Mouse (Mus musculus): ENCODE data around the gene Trp53bp2. TPM values are rescaled to one million over a fixed set of nuclear protein-coding genes. Genes with fewer than 3 reads are reported as not detected.

Gene Trp53bp2
- polyA plus RNA-seq, 1 experiment from 2014 or later, result 28.0 TPM

DNA sequence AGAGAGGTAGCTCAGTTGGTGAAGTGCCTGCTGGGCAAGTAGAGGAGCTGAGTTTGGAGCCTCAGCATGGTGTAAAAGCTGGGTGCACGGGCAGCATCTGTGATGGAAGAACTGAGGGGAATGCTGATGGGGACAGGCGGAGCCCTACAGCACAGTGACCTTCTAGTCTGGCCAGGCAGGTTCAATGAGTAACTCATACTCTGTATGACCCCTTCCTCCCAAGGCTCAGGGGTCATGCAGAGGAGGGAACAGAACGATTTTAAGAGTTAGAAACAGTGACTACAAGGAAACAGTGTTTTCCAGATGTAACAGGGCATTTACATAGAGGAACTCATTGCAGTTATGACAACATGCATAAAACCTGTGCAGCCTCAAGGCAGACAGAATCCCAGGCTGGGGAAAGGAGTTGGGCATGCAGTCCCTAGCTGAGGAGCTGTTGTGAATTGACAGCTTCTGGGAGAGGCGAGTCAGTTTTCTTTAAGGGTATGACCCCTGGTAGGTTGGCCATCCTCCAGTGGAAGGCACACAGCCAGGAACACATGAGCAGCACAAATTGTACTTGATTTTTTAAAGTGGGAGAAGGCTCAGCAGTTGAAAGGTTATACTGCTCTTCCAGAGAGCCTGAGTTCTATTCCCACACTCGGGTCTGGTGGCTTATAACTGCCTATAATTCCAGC lies 30.7 kb downstream of the Trp53bp2 start:
- H3K9ac ChIP-seq (ENCODE audit: low read depth, low read length), result no peak overlapping the region
- WGBS, result 71% methylated on average over 5 of the region's 5 CpGs
- ATAC-seq (ENCODE audit: low FRiP score) (no peak), DNase-seq (ENCODE audit: low spot score) (no peak)
- no peaks in the 10 kb centered on the region for H3K4me1 ChIP-seq (replicated peaks; ENCODE audit: control insufficient read depth, insufficient read depth, low read length)
- no peak overlapping the region for H3K27ac ChIP-seq (ENCODE audit: low read depth, low read length)
- peaks cover 4% of the 10 kb centered on the region; the same call in 1 of the 2 replicates for H3K36me3 ChIP-seq (ENCODE audit: control insufficient read depth, insufficient read depth, low read length)
- H3K27me3 ChIP-seq (ENCODE audit: control insufficient read depth, insufficient read depth, low read length), result no peaks in the 10 kb centered on the region
- H3K4me3 ChIP-seq (ENCODE audit: low read depth, low read length), result no peak overlapping the region
- H3K9me3 ChIP-seq (ENCODE audit: control insufficient read depth, low read length), result no peaks in the 10 kb centered on the region
- no peak overlapping the region for H3K4me2 ChIP-seq (replicated peaks; ENCODE audit: low read depth, low read length)

DNA sequence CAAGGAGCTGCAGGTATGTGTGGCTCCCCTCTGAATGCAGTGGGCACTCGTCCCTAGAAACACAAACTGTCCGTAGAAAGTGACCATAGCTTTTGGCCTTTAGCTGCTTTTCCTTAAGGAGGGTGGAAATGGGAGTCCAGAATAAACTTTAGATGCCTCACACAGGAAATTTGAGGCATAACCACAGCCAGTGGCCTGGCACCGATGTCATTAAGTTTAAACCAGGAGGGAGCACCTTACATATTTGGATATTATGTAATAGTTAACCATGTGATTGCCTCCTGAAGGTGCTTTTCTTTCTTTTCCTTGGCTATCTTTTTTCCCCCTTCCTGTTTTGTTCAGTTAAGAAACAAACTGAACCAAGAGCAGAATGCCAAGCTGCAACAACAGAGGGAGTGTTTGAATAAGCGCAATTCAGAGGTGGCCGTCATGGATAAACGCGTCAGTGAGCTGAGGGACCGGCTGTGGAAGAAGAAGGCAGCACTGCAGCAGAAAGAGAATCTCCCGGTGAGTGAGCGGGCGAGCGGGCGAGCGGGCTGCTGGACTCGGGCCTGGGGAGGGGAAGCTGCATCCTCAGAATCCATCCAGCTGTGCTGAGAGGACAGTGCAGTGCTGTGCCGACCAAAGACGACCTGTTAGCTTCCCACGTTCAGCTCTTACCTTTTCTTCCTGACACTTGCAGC lies 33.0 kb downstream of the Trp53bp2 start:
- WGBS, result 84% methylated on average over 18 of the region's 18 CpGs
- Histone ChIP-seq H3K27me3 (ENCODE audit: control insufficient read depth, insufficient read depth, low read length) (no peaks in the 10 kb centered on the region), H3K4me2 (replicated peaks; ENCODE audit: low read depth, low read length) (no peak overlapping the region), H3K9me3 (ENCODE audit: control insufficient read depth, low read length) (no peaks in the 10 kb centered on the region), H3K9ac (ENCODE audit: low read depth, low read length) (no peak overlapping the region), H3K36me3 (ENCODE audit: control insufficient read depth, insufficient read depth, low read length) (peaks cover 4% of the 10 kb centered on the region; the same call in 1 of the 2 replicates), H3K4me3 (ENCODE audit: low read depth, low read length) (no peak overlapping the region), H3K4me1 (replicated peaks; ENCODE audit: control insufficient read depth, insufficient read depth, low read length) (no peaks in the 10 kb centered on the region), H3K27ac (ENCODE audit: low read depth, low read length) (no peak overlapping the region)
- no peak for DNase-seq (ENCODE audit: low spot score)
- no peak for ATAC-seq (ENCODE audit: low FRiP score)

DNA sequence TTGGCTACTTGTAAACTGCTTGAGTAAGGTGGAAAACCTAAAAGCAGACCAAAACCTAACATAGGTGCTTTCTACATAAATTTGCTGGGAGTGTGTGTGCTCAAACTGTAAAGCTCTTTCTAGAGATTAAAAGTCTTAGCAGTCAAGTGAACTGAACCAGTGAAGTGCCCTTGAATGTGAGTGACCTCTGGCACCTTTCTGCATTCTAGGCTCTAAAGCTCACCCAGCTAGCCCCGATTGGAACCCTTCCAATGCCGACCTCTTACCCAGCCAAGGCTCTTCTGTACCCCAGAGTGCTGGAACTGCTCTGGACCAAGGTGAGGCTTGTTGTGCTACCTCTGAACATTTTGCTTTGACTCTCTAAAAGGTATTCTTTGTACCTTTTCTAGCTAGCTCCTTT lies 35.1 kb downstream of the Trp53bp2 start:
- H3K27me3 ChIP-seq (ENCODE audit: control insufficient read depth, insufficient read depth, low read length), result no peaks in the 10 kb centered on the region
- ATAC-seq (ENCODE audit: low FRiP score) (no peak), DNase-seq (ENCODE audit: low spot score) (no peak)
- H3K9me3 ChIP-seq (ENCODE audit: control insufficient read depth, low read length), result no peaks in the 10 kb centered on the region
- H3K27ac ChIP-seq (ENCODE audit: low read depth, low read length), result no peak overlapping the region
- peaks cover 7% of the 10 kb centered on the region; the same call in 1 of the 2 replicates for H3K36me3 ChIP-seq (ENCODE audit: control insufficient read depth, insufficient read depth, low read length)
- no peak overlapping the region for H3K4me2 ChIP-seq (replicated peaks; ENCODE audit: low read depth, low read length)
- H3K4me1 ChIP-seq (replicated peaks; ENCODE audit: control insufficient read depth, insufficient read depth, low read length), result no peaks in the 10 kb centered on the region
- H3K4me3 ChIP-seq (ENCODE audit: low read depth, low read length), result no peak overlapping the region
- WGBS, result 94% methylated on average over 2 of the region's 2 CpGs
- H3K9ac ChIP-seq (ENCODE audit: low read depth, low read length), result no peak overlapping the region

DNA sequence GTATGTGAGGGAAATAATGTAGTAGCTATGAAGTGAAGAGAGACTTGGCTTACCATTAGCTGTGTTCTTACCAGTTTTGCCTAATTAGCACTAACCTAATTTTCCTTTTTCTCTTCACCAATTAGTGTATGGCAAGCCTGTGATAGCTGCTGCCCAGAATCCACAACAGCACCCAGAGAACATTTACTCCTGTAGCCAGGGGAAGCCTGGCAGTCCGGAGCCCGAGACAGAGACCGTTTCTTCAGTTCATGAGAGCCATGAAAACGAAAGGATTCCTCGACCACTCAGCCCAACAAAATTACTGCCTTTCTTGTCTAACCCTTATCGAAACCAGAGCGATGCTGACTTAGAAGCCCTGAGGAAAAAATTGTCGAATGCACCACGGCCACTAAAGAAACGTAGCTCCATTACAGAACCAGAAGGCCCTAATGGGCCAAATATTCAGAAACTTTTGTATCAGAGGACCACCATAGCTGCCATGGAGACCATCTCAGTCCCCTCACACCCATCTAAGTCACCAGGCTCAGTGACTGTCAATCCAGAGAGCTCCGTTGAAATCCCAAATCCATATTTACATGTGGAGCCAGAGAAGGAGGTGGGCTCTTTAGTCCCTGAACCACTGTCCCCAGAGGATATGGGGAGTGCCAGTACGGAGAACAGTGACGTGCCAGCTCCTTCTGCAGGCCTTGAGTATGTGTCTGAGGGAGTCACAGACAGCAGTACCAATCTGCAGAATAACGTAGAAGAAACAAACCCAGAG lies 39.5 kb downstream of the Trp53bp2 start:
- Histone ChIP-seq H3K4me1 (replicated peaks; ENCODE audit: control insufficient read depth, insufficient read depth, low read length) (no peaks in the 10 kb centered on the region), H3K27ac (ENCODE audit: low read depth, low read length) (no peak overlapping the region), H3K9me3 (ENCODE audit: control insufficient read depth, low read length) (no peaks in the 10 kb centered on the region), H3K27me3 (ENCODE audit: control insufficient read depth, insufficient read depth, low read length) (no peaks in the 10 kb centered on the region), H3K9ac (ENCODE audit: low read depth, low read length) (no peak overlapping the region), H3K36me3 (ENCODE audit: control insufficient read depth, insufficient read depth, low read length) (peaks cover 4% of the 10 kb centered on the region; the same call in 1 of the 2 replicates), H3K4me3 (ENCODE audit: low read depth, low read length) (no peak overlapping the region), H3K4me2 (replicated peaks; ENCODE audit: low read depth, low read length) (no peak overlapping the region)
- 95% methylated on average over 14 of the region's 14 CpGs for WGBS
- ATAC-seq (ENCODE audit: low FRiP score) (no peak), DNase-seq (ENCODE audit: low spot score) (no peak)

DNA sequence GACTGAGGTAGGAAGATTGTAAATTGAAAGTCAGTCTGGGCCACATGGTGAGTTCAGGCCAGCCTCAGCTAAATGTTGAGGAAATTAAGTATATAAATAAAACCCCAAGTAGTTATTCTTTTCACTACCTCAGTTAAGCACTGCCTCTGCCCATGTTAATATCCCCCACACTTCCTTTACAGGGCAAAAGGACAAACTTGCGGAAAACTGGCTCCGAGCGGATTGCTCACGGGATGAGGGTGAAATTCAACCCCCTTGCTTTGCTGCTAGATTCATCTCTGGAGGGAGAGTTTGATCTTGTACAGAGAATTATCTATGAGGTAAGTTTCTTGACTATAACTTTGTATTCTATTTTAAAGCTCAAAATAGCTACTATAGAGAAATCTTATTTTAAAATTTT lies 43.5 kb downstream of the Trp53bp2 start:
- no peak overlapping the region for H3K4me3 ChIP-seq (ENCODE audit: low read depth, low read length)
- no peak overlapping the region for H3K27ac ChIP-seq (ENCODE audit: low read depth, low read length)
- no peak overlapping the region for H3K9ac ChIP-seq (ENCODE audit: low read depth, low read length)
- ATAC-seq (ENCODE audit: low FRiP score) (no peak), DNase-seq (ENCODE audit: low spot score) (no peak)
- no peaks in the 10 kb centered on the region for H3K9me3 ChIP-seq (ENCODE audit: control insufficient read depth, low read length)
- no peaks in the 10 kb centered on the region for H3K4me1 ChIP-seq (replicated peaks; ENCODE audit: control insufficient read depth, insufficient read depth, low read length)
- no peaks in the 10 kb centered on the region for H3K27me3 ChIP-seq (ENCODE audit: control insufficient read depth, insufficient read depth, low read length)
- H3K4me2 ChIP-seq (replicated peaks; ENCODE audit: low read depth, low read length), result no peak overlapping the region
- WGBS, result 86% methylated on average over 4 of the region's 4 CpGs
- H3K36me3 ChIP-seq (ENCODE audit: control insufficient read depth, insufficient read depth, low read length), result peaks cover 4% of the 10 kb centered on the region; the same call in 1 of the 2 replicates

DNA sequence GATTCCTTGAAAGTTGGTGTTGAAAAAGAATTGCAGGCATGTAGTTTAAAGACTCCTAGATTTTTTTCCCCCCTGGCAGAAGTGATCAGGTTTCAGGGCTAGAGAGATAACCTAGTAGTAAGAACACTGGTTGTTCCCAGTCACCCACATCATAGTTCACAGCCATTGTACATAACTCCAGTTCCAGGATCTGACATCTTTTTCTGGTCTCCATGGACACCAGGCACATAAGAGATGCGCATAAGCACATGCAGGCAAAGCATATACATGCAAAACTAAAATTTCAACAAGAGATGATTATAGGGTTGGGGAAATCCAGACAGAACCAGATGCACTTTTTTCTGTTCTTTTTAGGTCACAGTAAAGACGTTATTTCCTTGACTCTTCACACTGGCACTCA lies 46.1 kb downstream of the Trp53bp2 start:
- no peaks in the 10 kb centered on the region for H3K9me3 ChIP-seq (ENCODE audit: control insufficient read depth, low read length)
- WGBS, result 92% methylated on average over 2 of the region's 2 CpGs
- H3K4me1 ChIP-seq (replicated peaks; ENCODE audit: control insufficient read depth, insufficient read depth, low read length), result no peaks in the 10 kb centered on the region
- no peak overlapping the region for H3K4me3 ChIP-seq (ENCODE audit: low read depth, low read length)
- no peak for ATAC-seq (ENCODE audit: low FRiP score)
- H3K4me2 ChIP-seq (replicated peaks; ENCODE audit: low read depth, low read length), result no peak overlapping the region
- no peak overlapping the region for H3K27ac ChIP-seq (ENCODE audit: low read depth, low read length)
- DNase-seq (ENCODE audit: low spot score), result no peak
- H3K9ac ChIP-seq (ENCODE audit: low read depth, low read length), result no peak overlapping the region
- no peaks in the 10 kb centered on the region for H3K27me3 ChIP-seq (ENCODE audit: control insufficient read depth, insufficient read depth, low read length)
- H3K36me3 ChIP-seq (ENCODE audit: control insufficient read depth, insufficient read depth, low read length), result no peaks in the 10 kb centered on the region

DNA sequence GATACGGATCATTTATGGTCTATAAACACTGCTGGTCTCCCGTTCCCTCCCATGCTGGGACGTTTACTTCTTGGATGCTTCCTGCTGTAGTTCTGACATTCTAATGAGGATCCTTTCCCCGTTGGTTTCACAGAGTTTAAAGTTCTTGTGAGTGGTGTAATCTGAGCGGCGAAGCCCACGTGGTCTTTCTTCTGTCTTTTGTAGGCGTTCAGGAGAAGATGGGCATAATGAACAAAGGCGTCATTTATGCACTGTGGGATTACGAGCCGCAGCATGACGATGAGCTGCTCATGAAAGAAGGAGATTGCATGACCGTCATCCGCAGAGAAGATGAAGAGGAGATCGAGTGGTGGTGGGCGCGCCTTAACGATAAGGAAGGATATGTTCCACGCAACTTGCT lies 49.6 kb downstream of the Trp53bp2 start:
- no peak overlapping the region for H3K27ac ChIP-seq (ENCODE audit: low read depth, low read length)

DNA sequence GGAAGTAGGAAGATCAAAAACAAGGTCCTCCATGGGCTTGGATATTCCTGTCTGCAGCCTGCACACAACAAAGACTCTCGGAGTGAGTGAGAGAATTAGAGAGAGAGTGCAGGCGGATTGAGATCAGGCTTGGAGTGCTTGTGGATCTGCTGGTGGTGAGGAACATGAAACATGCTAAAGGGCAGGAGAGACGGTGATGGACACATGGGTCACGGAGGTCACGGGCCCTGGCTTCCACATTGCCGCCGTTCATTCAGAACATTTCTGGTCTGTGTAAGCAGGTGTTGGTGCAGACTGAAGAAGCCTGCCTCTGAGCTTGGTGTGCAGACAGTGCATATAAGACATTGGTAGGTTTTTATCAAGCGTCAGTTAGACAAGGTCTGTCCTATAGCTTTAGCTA lies 50.5 kb downstream of the Trp53bp2 start:
- no peak overlapping the region for H3K9ac ChIP-seq (ENCODE audit: low read depth, low read length)
- DNase-seq (ENCODE audit: low spot score) (no peak), ATAC-seq (ENCODE audit: low FRiP score) (no peak)
- H3K27ac ChIP-seq (ENCODE audit: low read depth, low read length), result no peak overlapping the region
- no peaks in the 10 kb centered on the region for H3K36me3 ChIP-seq (ENCODE audit: control insufficient read depth, insufficient read depth, low read length)
- H3K4me2 ChIP-seq (replicated peaks; ENCODE audit: low read depth, low read length), result no peak overlapping the region
- no peaks in the 10 kb centered on the region for H3K27me3 ChIP-seq (ENCODE audit: control insufficient read depth, insufficient read depth, low read length)
- H3K4me1 ChIP-seq (replicated peaks; ENCODE audit: control insufficient read depth, insufficient read depth, low read length), result no peaks in the 10 kb centered on the region
- no peaks in the 10 kb centered on the region for H3K9me3 ChIP-seq (ENCODE audit: control insufficient read depth, low read length)
- H3K4me3 ChIP-seq (ENCODE audit: low read depth, low read length), result no peak overlapping the region
- 72% methylated on average over 8 of the region's 8 CpGs for WGBS

More for the DNA sequence above, 49.6 kb downstream of the Trp53bp2 start:
- Histone ChIP-seq H3K9ac (ENCODE audit: low read depth, low read length) (no peak overlapping the region), H3K4me1 (replicated peaks; ENCODE audit: control insufficient read depth, insufficient read depth, low read length) (no peaks in the 10 kb centered on the region), H3K4me3 (ENCODE audit: low read depth, low read length) (no peak overlapping the region), H3K27me3 (ENCODE audit: control insufficient read depth, insufficient read depth, low read length) (no peaks in the 10 kb centered on the region), H3K36me3 (ENCODE audit: control insufficient read depth, insufficient read depth, low read length) (no peaks in the 10 kb centered on the region), H3K9me3 (ENCODE audit: control insufficient read depth, low read length) (no peaks in the 10 kb centered on the region), H3K4me2 (replicated peaks; ENCODE audit: low read depth, low read length) (no peak overlapping the region)
- WGBS, result 80% methylated on average over 19 of the region's 19 CpGs
- no peak for DNase-seq (ENCODE audit: low spot score)
- ATAC-seq (ENCODE audit: low FRiP score), result no peak
